Mouse (Mus musculus): ENCODE measurements around the gene Creb3l2.

DNA sequence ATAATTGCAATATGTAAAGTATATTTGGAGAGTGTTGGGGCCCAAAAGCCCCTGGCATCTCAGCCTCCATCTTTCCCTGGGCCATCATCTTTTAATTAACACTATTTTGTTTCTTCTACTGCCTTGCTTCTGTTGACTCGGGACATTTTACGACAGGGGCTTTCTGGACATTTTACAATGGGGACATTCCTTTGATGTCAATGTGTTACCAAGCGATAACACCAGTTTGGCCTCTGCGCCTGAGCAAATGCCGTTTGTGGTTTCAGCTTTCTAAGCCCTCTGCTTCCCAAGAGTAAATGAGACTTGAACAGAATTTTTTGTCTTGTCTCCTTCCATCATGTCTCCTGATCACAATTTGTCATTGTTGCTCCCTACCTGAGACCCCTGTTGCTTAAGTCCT is 41.3 kb upstream of the Creb3l2 start:
- no peak for TF ChIP-seq POLR2A (IDR thresholded peaks at IDR 0.05; ENCODE audit: extremely low read depth, insufficient read depth, low read length)
- no peak for TF ChIP-seq CTCF (IDR thresholded peaks at IDR 0.05; ENCODE audit: extremely low read depth, insufficient read depth, low read length)
